Mouse (Mus musculus): ENCODE measurements around the gene Setd1b. TPM values are rescaled to one million over a fixed set of nuclear protein-coding genes. Genes with fewer than 3 reads are reported as not detected.

The Setd1b gene
- total RNA-seq, 2 experiments from 2014 or later, result 9.8 to 11.3 TPM

DNA sequence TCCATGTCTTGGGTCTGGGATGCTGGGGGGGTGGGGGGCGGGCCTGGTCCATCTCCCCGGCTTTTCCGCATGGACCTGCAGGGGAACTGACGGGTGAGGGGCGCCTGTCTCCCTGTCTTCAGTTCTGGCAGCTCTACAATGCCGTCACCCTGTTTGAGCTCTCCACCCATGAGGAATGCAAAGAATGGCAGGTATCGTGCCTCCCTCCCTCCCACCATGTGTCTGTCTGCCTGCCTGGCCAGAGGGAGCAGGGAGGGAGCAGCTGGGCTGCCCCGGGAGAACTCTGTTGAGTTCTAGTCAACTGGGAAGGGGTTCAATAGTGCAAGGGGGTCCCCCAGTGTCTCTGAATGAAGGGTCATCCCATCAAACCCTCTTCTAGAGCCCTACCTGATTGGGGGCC lies 25.9 kb upstream of the Setd1b start:
- intact Hi-C loops (cut with DNase I), result loop anchor here (2.0 kb wide), 3 partner anchors 33 to 55 kb away; no protein-coding TSS in a partner anchor
- no peak overlapping the region for H3K4me3 ChIP-seq
- DNase-seq, result no peak
- H3K27ac ChIP-seq, result no peak overlapping the region
- no peak for TF ChIP-seq CTCF (IDR thresholded peaks at IDR 0.05)

DNA sequence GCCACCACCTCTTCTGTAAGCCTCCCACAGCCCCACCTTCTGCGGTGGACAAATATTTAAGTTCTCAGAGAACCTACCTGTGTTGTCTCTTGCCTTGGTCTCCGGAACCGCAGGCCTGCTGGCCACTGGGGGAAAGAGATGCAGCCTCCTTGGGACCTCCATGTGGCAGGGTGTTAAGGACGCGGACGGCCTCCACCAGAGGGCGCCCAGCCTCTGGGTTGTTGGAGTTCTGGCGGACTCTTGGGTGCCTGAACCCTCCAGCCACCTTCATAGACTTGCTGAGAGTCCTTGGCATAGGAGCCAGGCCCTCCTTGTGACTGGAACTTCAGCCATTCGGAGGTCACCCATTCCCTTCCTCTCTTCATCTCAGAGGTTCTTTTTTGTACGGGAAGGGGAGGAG lies 24.7 kb upstream of the Setd1b start:
- peak; percentile 89 for DNase-seq
- no peak overlapping the region for H3K4me3 ChIP-seq
- TF ChIP-seq CTCF (IDR thresholded peaks at IDR 0.05), result peak; percentile 91
- no peak overlapping the region; the same call in 1 of the 2 replicates for H3K27ac ChIP-seq
- intact Hi-C loops (cut with DNase I), result loop anchor here (2.0 kb wide), 3 partner anchors 32 to 54 kb away; no protein-coding TSS in a partner anchor

DNA sequence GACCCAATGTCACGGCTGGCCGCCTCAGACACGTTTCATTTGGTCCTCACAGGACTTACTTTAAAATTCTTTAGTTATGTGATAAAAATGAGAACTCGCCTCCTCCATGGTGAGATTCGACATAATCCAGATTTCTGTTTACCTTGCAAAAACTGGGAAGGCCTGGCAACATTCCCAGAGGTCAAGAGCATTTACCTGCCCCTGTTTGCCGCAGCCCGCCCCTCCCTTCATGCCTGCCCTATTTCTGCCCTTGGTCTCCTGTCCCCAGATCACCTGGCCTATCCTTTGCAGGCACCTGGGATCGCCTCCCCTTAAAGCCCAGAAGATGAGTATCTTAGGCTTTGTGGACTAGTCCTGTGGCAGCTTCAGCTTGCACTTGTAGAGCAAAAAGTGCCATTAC lies 24.2 kb upstream of the Setd1b start:
- H3K4me3 ChIP-seq, result no peak overlapping the region
- H3K27ac ChIP-seq, result no peak overlapping the region; the same call in 1 of the 2 replicates
- intact Hi-C loops (cut with DNase I), result loop anchor here (2.0 kb wide), 4 partner anchors 15 to 53 kb away; partner anchors contain the start of gene Rhof
- no peak for TF ChIP-seq CTCF (IDR thresholded peaks at IDR 0.05)
- DNase-seq, result no peak

DNA sequence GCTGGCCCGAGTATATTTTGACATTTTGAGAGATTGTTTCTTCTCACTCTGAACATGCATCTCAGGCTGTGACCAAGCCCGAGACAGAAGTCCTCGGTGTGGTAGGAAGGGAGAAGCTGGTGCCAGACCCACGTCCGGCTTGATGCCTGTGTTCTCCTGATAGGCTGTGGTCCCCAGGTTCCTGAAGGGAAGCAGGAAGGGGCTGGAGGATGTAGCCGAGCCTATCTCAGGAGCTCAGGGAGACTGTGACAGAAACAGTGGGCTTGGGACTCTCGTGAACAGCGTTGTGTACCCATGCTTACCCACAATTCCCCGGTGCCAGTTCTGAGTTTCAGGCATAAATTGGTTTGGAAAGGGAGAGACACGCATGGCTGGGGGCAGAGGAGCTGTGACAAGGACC lies 23.2 kb upstream of the Setd1b start:
- intact Hi-C loops (cut with DNase I), result loop anchor here (2.0 kb wide), 1 partner anchor 14 kb away; the partner anchor contains the start of gene Rhof
- Histone ChIP-seq H3K4me3 (no peak overlapping the region), H3K27ac (no peak overlapping the region)
- no peak for DNase-seq
- TF ChIP-seq CTCF (IDR thresholded peaks at IDR 0.05), result no peak

DNA sequence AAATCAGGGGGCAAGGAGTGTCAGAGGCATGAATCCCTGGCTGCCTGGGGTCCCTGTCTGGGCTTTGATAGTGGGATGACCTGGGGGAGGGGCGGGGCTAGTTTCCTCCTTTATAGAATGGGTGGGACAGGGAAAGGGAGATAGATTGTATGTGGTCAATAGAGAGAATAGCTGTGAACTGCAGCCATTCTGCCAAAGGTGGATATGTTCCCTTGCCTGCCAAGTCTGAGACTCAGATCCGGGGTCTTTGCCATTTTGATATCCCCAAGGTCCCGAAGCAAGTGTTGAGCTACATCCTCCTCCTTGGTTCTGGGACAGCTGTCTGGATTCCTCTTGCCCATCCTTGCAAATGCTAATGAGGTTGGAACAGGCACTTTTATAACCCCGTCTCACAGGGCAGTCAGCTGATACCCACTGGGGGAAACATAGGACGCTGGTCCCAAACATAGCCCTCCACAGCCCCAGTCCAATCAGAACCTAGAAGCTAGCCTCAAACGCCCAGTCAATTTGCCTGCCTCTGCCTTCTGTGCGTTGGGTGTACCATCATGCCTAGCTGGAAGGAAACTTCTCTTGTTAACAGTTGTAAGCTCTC lies 21.3 kb upstream of the Setd1b start:
- Histone ChIP-seq H3K27ac (no peak overlapping the region), H3K4me3 (no peak overlapping the region)
- intact Hi-C loops (cut with DNase I), result no loop called here
- TF ChIP-seq CTCF (IDR thresholded peaks at IDR 0.05), result no peak
- no peak for DNase-seq

DNA sequence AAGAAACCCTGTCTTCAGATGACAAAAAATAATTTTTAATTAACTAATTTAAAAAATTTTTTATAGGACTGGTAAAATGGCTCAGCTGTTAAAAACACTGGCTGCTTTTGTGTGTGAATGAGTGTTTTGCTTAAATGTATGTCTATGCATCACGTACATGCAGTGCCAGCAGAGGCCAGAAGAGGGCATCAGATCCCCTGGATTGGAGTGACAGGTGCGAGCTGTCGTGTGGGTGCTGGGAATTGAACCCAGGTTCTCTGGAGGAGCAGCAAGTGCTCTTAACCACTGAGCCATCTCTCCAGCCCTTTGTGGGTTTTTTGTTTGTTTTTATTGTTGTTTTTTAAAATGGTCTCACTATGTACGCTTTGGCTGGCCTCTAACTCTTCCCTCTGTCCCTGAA lies 19.8 kb upstream of the Setd1b start:
- H3K27ac ChIP-seq, result no peak overlapping the region
- DNase-seq, result no peak
- H3K4me3 ChIP-seq, result no peak overlapping the region
- TF ChIP-seq CTCF (IDR thresholded peaks at IDR 0.05), result peak; percentile 49
- intact Hi-C loops (cut with DNase I), result no loop called here

DNA sequence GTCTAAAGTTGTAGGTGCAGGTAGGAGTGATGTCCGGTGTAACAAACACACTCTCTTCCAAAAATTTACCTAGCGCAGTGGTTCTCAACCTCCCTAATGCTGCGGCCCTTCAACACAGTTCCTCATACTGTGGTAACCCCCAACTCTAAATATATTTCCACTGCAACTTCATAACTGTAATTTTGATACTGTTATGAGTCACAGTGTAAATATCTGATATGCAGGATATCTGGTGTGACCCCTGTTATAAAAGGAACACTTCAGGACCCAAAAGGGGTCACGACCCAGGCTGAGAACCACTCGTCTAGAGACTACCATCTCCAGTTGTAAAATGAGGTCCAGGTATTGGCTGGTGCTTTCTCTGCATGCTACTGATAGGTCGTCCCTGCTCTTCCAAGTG lies 16.9 kb upstream of the Setd1b start:
- no peak overlapping the region for H3K4me3 ChIP-seq
- intact Hi-C loops (cut with DNase I), result no loop called here

DNA sequence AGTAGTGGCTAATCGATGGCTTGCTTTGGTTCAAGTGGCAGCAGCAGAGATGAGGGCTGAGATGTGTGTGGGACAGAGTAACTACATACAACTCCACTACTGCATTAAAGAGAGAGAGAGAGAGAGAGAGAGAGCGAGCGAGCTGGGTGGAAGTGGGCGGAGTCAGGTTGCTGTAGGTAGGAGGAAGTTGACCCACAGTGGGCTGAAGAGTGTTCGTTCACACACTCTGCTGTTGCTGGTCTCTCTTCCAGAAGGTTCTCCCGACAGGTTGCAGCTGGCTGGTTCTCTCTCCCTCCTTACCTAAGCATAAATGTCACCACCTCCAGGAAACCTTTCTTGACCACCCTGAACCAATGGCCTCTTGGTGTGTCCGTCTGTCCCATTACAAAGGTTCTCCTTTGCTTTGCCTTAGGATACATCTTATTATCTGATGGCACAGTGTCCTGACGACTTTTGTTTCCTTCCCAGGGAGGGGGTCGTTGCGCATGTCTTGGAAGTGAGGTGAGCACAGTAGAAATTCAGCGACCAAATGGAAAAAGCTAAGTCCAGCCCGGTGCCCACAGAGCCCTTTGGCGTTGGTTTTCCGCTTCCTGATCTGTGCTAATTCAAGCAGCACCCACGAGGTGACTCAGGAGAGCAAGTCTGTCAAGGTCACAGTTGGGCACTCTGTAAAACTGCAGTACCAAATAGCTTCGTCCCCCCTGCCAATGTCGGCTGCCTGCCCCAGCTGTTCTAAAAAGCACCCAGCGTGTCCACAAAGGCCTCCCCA lies 16.2 kb upstream of the Setd1b start:
- intact Hi-C loops (cut with DNase I), result no loop called here
- H3K4me3 ChIP-seq, result peak overlapping the region; percentile 15; the same call in 1 of the 2 replicates
- no peak for TF ChIP-seq CTCF (IDR thresholded peaks at IDR 0.05)
- peak overlapping the region; percentile 80 for H3K27ac ChIP-seq
- peak; percentile 68 for DNase-seq

More for the DNA sequence above, 16.9 kb upstream of the Setd1b start:
- TF ChIP-seq CTCF (IDR thresholded peaks at IDR 0.05), result no peak
- H3K27ac ChIP-seq, result no peak overlapping the region
- no peak for DNase-seq

DNA sequence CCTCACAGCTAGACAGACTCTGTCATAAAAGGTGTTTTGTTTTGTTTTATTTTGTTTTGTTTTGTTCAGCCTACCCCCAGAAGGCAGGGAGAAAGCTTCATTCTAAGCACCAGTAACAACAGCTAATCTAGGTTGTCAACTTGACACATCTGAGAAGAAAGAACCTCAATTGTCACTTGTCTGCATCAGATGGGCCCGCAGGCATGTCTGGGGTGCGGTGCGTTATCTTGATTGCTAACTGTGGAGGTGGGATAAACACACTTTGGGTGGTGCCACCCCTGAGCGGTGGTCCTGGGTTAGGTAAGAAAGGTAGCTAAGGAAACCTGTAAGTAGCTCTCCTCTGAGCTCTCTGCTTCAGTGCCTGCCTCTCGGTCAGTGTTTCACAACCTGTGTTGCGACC lies 15.0 kb upstream of the Setd1b start:
- no peak for DNase-seq
- Histone ChIP-seq H3K4me3 (no peak overlapping the region), H3K27ac (peak overlapping the region; percentile 80)
- intact Hi-C loops (cut with DNase I), result no loop called here
- no peak for TF ChIP-seq CTCF (IDR thresholded peaks at IDR 0.05)

DNA sequence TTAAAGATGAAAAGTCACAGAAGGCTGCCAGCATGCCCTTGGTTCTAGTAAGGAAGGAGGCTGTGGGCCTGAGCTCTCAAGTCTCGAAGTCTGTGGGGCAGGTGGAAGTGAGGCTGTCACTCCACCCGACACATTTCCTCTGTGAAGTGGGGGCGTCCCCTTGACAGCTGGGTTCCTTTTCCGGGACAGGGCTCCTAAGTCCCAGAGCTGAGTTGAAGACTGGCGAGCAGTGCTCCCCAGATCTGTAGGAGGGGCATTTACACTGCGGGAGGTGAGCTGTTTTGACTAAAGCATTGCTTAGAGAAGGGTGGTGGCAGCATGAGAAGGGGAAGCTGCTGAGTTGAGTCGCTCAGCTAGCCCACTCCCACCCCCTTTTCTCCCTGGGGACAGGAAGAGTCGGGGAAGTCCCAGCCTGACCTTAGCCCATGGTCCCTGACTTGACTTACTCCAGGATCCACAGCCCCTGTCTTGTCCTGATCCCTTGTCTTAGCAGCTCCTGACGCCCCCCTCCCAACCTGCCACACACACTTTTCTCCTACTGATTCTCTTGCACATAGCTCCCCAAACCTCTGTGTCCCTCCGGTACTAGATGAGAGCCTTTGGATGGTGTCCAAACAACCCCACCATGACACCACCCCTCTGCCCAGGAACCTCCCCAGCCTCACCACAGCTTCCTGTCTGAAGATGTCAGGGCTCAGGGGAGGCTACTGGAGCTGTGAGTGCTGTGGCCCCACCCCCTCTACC lies 13.4 kb upstream of the Setd1b start:
- no peak for TF ChIP-seq CTCF (IDR thresholded peaks at IDR 0.05)
- no peak overlapping the region; the same call in 1 of the 2 replicates for H3K4me3 ChIP-seq
- intact Hi-C loops (cut with DNase I), result no loop called here
- H3K27ac ChIP-seq, result 0 out of 2 replicates have a peak overlapping the region, but pooled peaks have one; percentile 9
- no peak for DNase-seq

DNA sequence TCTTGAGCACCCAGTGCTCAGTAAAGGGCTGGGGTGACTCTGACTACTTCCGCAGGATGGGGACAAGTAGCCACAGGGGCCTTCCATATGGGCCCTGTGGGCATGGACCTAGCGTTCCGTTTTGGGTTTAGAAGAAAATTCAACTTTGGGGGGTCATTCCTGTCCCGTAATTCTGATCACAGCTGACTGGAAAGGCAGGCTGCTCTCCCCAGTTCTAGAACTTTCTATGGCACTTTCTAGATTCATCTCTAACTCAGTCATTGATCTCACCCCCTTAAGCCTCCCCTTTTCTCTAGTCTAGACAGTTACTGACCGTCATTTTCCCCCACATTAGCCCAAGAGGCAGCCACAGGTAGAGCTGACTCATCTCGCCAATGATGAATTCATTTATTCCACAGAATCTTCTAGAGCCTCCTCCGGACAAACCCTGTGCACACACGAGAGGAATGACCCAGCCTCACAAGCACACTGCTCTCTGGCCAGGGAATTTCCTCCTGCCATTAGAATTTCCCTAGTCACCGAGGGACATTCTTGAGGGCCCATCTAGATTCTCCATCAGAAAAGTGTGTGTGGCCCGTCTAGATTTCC lies 12.7 kb upstream of the Setd1b start:
- Histone ChIP-seq H3K27ac (no peak overlapping the region), H3K4me3 (no peak overlapping the region)
- no peak for DNase-seq
- intact Hi-C loops (cut with DNase I), result no loop called here
- TF ChIP-seq CTCF (IDR thresholded peaks at IDR 0.05), result no peak

DNA sequence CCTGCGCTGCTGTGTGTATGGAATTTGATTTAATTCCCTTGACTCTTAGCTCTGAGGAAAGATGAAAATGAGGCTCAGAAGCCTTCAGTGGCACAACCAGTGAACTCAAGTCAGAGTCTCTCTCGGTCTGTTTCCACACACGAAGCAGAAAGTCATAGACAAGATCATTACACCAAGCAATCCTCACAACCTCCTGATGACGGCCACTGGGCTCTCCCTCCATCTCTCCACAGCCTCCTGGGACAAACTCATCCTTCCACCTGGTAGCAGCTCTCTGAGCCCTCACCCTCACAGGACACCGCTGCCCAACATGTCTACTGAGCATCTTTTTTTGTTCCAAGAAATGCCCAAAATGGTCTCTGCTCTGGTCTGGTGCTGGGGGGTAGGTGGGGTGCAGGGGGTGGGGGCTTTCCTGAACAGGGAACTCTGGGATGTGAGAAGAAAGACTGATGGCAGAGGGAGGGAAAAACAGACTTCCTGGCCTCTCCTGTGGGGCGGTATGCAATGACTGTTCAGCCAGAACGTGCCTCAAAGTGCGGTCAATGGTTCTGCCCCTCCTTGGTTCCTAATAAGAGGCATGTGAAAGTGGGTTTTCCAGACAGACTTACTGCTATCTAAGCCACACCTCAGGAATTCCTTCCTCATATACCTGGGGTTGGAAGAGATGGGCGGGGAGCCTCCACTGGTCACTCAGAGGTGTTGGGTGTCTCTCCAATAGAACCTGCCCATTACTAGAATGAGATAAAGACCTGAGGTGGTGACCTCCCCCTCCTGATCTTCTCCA lies 11.8 kb upstream of the Setd1b start:
- intact Hi-C loops (cut with DNase I), result no loop called here

More for the DNA sequence above, 11.8 kb upstream of the Setd1b start:
- H3K27ac ChIP-seq, result no peak overlapping the region
- H3K4me3 ChIP-seq, result no peak overlapping the region
- TF ChIP-seq CTCF (IDR thresholded peaks at IDR 0.05), result no peak
- DNase-seq, result no peak
